Comparison of ENCODE assay signal across 8 mouse cellular contexts in genomic region chr5:136245541-136246451, GRCm38 (mm10). TPM values are rescaled to one million over a fixed set of nuclear protein-coding genes. Genes with fewer than 3 reads are reported as not detected.
DNase-seq lines count a peak whose midpoint lies in the region; ATAC-seq and TF ChIP-seq lines count a peak whose summit lies in the region.

No protein-coding gene starts in this region.

- TF ChIP-seq CTCF in kidney, adult 2 months (conservative IDR thresholded peaks at IDR 0.05; ENCODE audit: insufficient read depth, insufficient read length, low read depth, low read length): no peak

- no peaks in the 10 kb centered on the region for H3K4me1 ChIP-seq in kidney, adult 2 months (ENCODE audit: control insufficient read depth, insufficient read depth, low read length)
- no peaks in the 10 kb centered on the region for H3K4me1 ChIP-seq in brown adipose tissue, adult 24 weeks (ENCODE audit: control insufficient read depth, insufficient read depth, insufficient read length, low read length)
- H3K4me1 ChIP-seq in hindbrain, embryonic 13.5 days (replicated peaks): peaks cover 41% of the 10 kb centered on the region
- peaks cover 37% of the 10 kb centered on the region for H3K4me1 ChIP-seq in midbrain, embryonic 13.5 days (replicated peaks)

- H3K4me3 ChIP-seq in kidney, adult 2 months (ENCODE audit: insufficient read depth, low read depth, low read length): peak overlapping the region; percentile 6; the same call in 1 of the 2 replicates
- H3K4me3 ChIP-seq in brown adipose tissue, adult 24 weeks (ENCODE audit: insufficient read depth, low read depth, low read length): peak overlapping the region; percentile 66
- H3K4me3 ChIP-seq in hindbrain, embryonic 13.5 days: peak overlapping the region; percentile 88
- peak overlapping the region; percentile 77 for H3K4me3 ChIP-seq in midbrain, embryonic 13.5 days (replicated peaks)

- peak overlapping the region; percentile 67 for H3K4me2 ChIP-seq in hindbrain, embryonic 13.5 days
- H3K4me2 ChIP-seq in midbrain, embryonic 13.5 days (replicated peaks): peak overlapping the region; percentile 81

- H3K9ac ChIP-seq in hindbrain, embryonic 13.5 days: peak overlapping the region; percentile 95
- peak overlapping the region; percentile 86 for H3K9ac ChIP-seq in midbrain, embryonic 13.5 days (replicated peaks)

- no peaks in the 10 kb centered on the region for H3K27me3 ChIP-seq in kidney, adult 2 months (replicated peaks; ENCODE audit: control insufficient read depth, insufficient read depth, low read length)
- no peaks in the 10 kb centered on the region for H3K27me3 ChIP-seq in hindbrain, embryonic 13.5 days
- H3K27me3 ChIP-seq in midbrain, embryonic 13.5 days: no peaks in the 10 kb centered on the region

- peak; percentile 14 for ATAC-seq in hindbrain, embryonic 13.5 days (ENCODE audit: low FRiP score)
- peak; percentile 4 for ATAC-seq in midbrain, embryonic 13.5 days

- TF ChIP-seq POLR2A in kidney, adult 2 months (IDR thresholded peaks at IDR 0.05; ENCODE audit: low read depth, low read length): no peak

- no peaks in the 10 kb centered on the region for H3K36me3 ChIP-seq in kidney, adult 2 months (ENCODE audit: control insufficient read depth, insufficient read depth, low read length)
- peaks cover 12% of the 10 kb centered on the region; the same call in 1 of the 2 replicates for H3K36me3 ChIP-seq in hindbrain, embryonic 13.5 days
- peaks cover 15% of the 10 kb centered on the region for H3K36me3 ChIP-seq in midbrain, embryonic 13.5 days

- H3K9me3 ChIP-seq in hindbrain, embryonic 13.5 days: no peaks in the 10 kb centered on the region
- H3K9me3 ChIP-seq in midbrain, embryonic 13.5 days: no peaks in the 10 kb centered on the region

- WGBS in kidney, adult 2 months: 32% methylated on average over 15 of the region's 15 CpGs
- 11% methylated on average over 15 of the region's 15 CpGs for WGBS in hindbrain, embryonic 13.5 days
- 16% methylated on average over 15 of the region's 15 CpGs for WGBS in midbrain, embryonic 13.5 days

- H3K27ac ChIP-seq in kidney, adult 2 months (ENCODE audit: insufficient read depth, low read depth, low read length): 0 out of 2 replicates have a peak overlapping the region, but pooled peaks have one; percentile 35
- H3K27ac ChIP-seq in brown adipose tissue, adult 24 weeks (replicated peaks; ENCODE audit: low read depth, low read length): peak overlapping the region; percentile 91
- peak overlapping the region; percentile 94 for H3K27ac ChIP-seq in hindbrain, embryonic 13.5 days
- H3K27ac ChIP-seq in midbrain, embryonic 13.5 days: peak overlapping the region; percentile 93

- no peak for DNase-seq in kidney, adult 2 months
- no peak for DNase-seq in kidney, postnatal 14 days
- no peak for DNase-seq in gastrocnemius, postnatal 4 days (ENCODE audit: low spot score in 2 of 2)
- DNase-seq in left cerebral cortex, adult 8-10 months (ENCODE audit: low spot score in 2 of 2): no peak
- no peak for DNase-seq in layer of hippocampus, postnatal 36 days

RNA-seq across cellular contexts. Expression of gene Sh2b2, which starts 0.6 kb away (rescaled TPM):
- polyA plus RNA-seq in kidney, adult 2 months (2012; rRNA removed): 7.5 and 8.7 TPM in 2 replicates
- polyA plus RNA-seq in brown adipose tissue, adult 24 weeks (2012; ENCODE audit: insufficient read depth, insufficient read length, missing spikeins): 67.4 and 106 TPM in 2 replicates
- 22.2 and 25.5 TPM in 2 replicates for polyA plus RNA-seq in hindbrain, embryonic 13.5 days (2015; fragmentation: Nextera tagmentation; extraction: Ambion mirVana)
- polyA plus RNA-seq in midbrain, embryonic 13.5 days (2015; fragmentation: Nextera tagmentation; extraction: Ambion mirVana): 20.3 and 25.6 TPM in 2 replicates
- total RNA-seq in gastrocnemius, postnatal 4 days (2021): 10 to 100 TPM; 19.5 to 19.6 TPM
- 1 to 10 TPM; 5.3 to 7.5 (median 6.7) TPM for total RNA-seq in left cerebral cortex, adult 8-10 months (2022)
- 1 to 10 TPM; 5.0 to 6.6 TPM for total RNA-seq in layer of hippocampus, postnatal 36 days (2021)

RNA-seq across cellular contexts. Expression of gene Prkrip1, which starts 47.0 kb away (rescaled TPM):
- 9.0 and 14.1 TPM in 2 replicates for polyA plus RNA-seq in kidney, adult 2 months (2012; rRNA removed)
- polyA plus RNA-seq in brown adipose tissue, adult 24 weeks (2012; ENCODE audit: insufficient read depth, insufficient read length, missing spikeins): 38.5 and 40.6 TPM in 2 replicates
- 66.5 and 67.9 TPM in 2 replicates for polyA plus RNA-seq in hindbrain, embryonic 13.5 days (2015; fragmentation: Nextera tagmentation; extraction: Ambion mirVana)
- 68.4 and 70.2 TPM in 2 replicates for polyA plus RNA-seq in midbrain, embryonic 13.5 days (2015; fragmentation: Nextera tagmentation; extraction: Ambion mirVana)
- 10 to 100 TPM; 35.3 to 38.3 TPM for total RNA-seq in gastrocnemius, postnatal 4 days (2021)
- 10 to 100 TPM; 25.2 to 36.0 (median 26.9) TPM for total RNA-seq in left cerebral cortex, adult 8-10 months (2022)
- 10 to 100 TPM; 35.2 to 41.4 TPM for total RNA-seq in layer of hippocampus, postnatal 36 days (2021)

Comparison
In these comparisons a context has a peak if more than half of its experiments do, and no peak if none do; other contexts are left out.
1. H3K27ac ChIP-seq: peak in every context shown above with its lines; median percentile 94 in hindbrain, embryonic 13.5 days; 93 in midbrain, embryonic 13.5 days; 91 in brown adipose tissue, adult 24 weeks; 35 in kidney, adult 2 months.
2. H3K4me3 ChIP-seq: peak in every context shown above with its lines; median percentile 88 in hindbrain, embryonic 13.5 days; 77 in midbrain, embryonic 13.5 days; 66 in brown adipose tissue, adult 24 weeks; 6 in kidney, adult 2 months.